Mouse (Mus musculus): Measurements from ENCODE around the gene Sugp2. TPM values are rescaled to one million over a fixed set of nuclear protein-coding genes. Genes with fewer than 3 reads are reported as not detected.

The Sugp2 gene
- total and polyA plus RNA-seq, 3 experiments: 10.0 to 23.6 (median 20.1) TPM

- Histone ChIP-seq H3K27me3 (replicated peaks) (no peaks in the 10 kb centered on the region), H3K9ac (ENCODE audit: insufficient read depth, low read depth) (peak within 1 kb of the TSS; percentile 92), H3K36me3 (replicated peaks in 1 of 2; ENCODE audit: control insufficient read depth in 1 of 2, insufficient read depth in 1 of 2, low read length in 1 of 2) (peaks cover 13 to 31% of the 10 kb centered on the region in 2 experiments), H3K9me3 (replicated peaks; ENCODE audit: low read length) (peaks cover 3% of the 10 kb centered on the region), H3K4me2 (ENCODE audit: insufficient read depth, low read depth, poor library complexity, severe bottlenecking) (peak within 1 kb of the TSS; percentile 48), H3K4me1 (ENCODE audit: control insufficient read depth in 1 of 2, insufficient read depth in 2 of 2) (peaks cover 8 to 20% of the 10 kb centered on the region in 2 experiments), H3K4me3 (replicated peaks in 1 of 3; ENCODE audit: low read depth in 2 of 3, low read length in 2 of 3, poor library complexity in 1 of 3) (peak within 1 kb of the TSS; percentile 74 to 96 (median 88)), H3K79me2 (replicated peaks; ENCODE audit: control insufficient read depth, extremely low read depth, insufficient read depth, poor library complexity, severe bottlenecking) (no peaks in the 10 kb centered on the region), H3K27ac (ENCODE audit: insufficient read depth, low read depth) (no peak within 1 kb of the TSS)
- dilution Hi-C loops (cut with MboI; ENCODE audit: extremely low pct_ligation_motif_present, extremely low pct_unique_long_range_greater_than_20kb, low sequenced_read_pairs): no loop called here
- in situ Hi-C loops (cut with MboI; ENCODE audit: low pct_ligation_motif_present, low pct_unique_long_range_greater_than_20kb, low sequenced_read_pairs): no loop called here
- DNase-seq (ENCODE audit: extremely low read depth): peak; percentile 94
- TF ChIP-seq ZNF384 (IDR thresholded peaks at IDR 0.05; ENCODE audit: low read depth, low read length) (no peak), ELF1 (IDR thresholded peaks at IDR 0.05; ENCODE audit: low read depth, low read length) (peak; percentile 80), KAT2A (IDR thresholded peaks at IDR 0.05; ENCODE audit: insufficient replicate concordance, low read length) (peak; percentile 54; the same call in 1 of the 2 replicates), CHD1 (IDR thresholded peaks at IDR 0.05; ENCODE audit: low read depth, low read length) (no peak), TBP (conservative IDR thresholded peaks at IDR 0.05; ENCODE audit: low read depth, low read length) (no peak), POLR2A (IDR thresholded peaks at IDR 0.05; ENCODE audit: low read depth, low read length) (peak; percentile 55; the same call in 1 of the 2 replicates), E2F4 (IDR thresholded peaks at IDR 0.05; ENCODE audit: insufficient replicate concordance, low read depth, low read length) (no peak), RAD21 (IDR thresholded peaks at IDR 0.05; ENCODE audit: low read depth, low read length) (no peak; the same call in 1 of the 2 replicates), JUND (conservative IDR thresholded peaks at IDR 0.05; ENCODE audit: low read depth, low read length) (no peak), MEF2A (IDR thresholded peaks at IDR 0.05; ENCODE audit: borderline replicate concordance, low read depth, low read length) (0 out of 2 replicates have a peak, but pooled peaks have one; percentile 11), CTCF (conservative IDR thresholded peaks at IDR 0.05 in 1 of 2, IDR thresholded peaks at IDR 0.05 in 1 of 2; ENCODE audit: low read depth in 2 of 2, low read length in 2 of 2) (peak in 1 of 2 experiments; percentile 81; a peak in 2 of 4 replicates), MAZ (IDR thresholded peaks at IDR 0.05; ENCODE audit: low read depth, low read length) (peak; percentile 99), NRF1 (IDR thresholded peaks at IDR 0.05; ENCODE audit: low read depth, low read length) (peak; percentile 61; the same call in 1 of the 2 replicates), JUN (IDR thresholded peaks at IDR 0.05; ENCODE audit: insufficient read depth, low read depth, low read length) (no peak), BHLHE40 (IDR thresholded peaks at IDR 0.05; ENCODE audit: low read depth, low read length) (no peak), IRF4 (IDR thresholded peaks at IDR 0.05; ENCODE audit: low read depth, low read length) (peak; percentile 49; the same call in 1 of the 2 replicates), CHD2 (IDR thresholded peaks at IDR 0.05; ENCODE audit: low read length) (peak; percentile 76), PAX5 (IDR thresholded peaks at IDR 0.05; ENCODE audit: low read length) (no peak), SIN3A (IDR thresholded peaks at IDR 0.05; ENCODE audit: low read length) (peak; percentile 19), UBTF (IDR thresholded peaks at IDR 0.05; ENCODE audit: low read depth, low read length) (peak; percentile 42; the same call in 1 of the 2 replicates), GABPA (IDR thresholded peaks at IDR 0.05; ENCODE audit: insufficient replicate concordance, low read depth, low read length) (no peak), MYC (IDR thresholded peaks at IDR 0.05; ENCODE audit: low read depth, low read length) (no peak), ETS1 (conservative IDR thresholded peaks at IDR 0.05; ENCODE audit: low read depth, low read length) (no peak), SMC3 (IDR thresholded peaks at IDR 0.05; ENCODE audit: low read depth, low read length) (peak; percentile 38; the same call in 1 of the 2 replicates), MAFK (IDR thresholded peaks at IDR 0.05; ENCODE audit: insufficient replicate concordance, low read length) (no peak), USF2 (conservative IDR thresholded peaks at IDR 0.05; ENCODE audit: low read depth, low read length) (no peak), ZC3H11A (IDR thresholded peaks at IDR 0.05; ENCODE audit: low read depth, low read length) (no peak), ZKSCAN1 (IDR thresholded peaks at IDR 0.05; ENCODE audit: borderline replicate concordance, low read depth, low read length) (no peak), MXI1 (IDR thresholded peaks at IDR 0.05; ENCODE audit: low read depth, low read length) (no peak), USF1 (IDR thresholded peaks at IDR 0.05; ENCODE audit: low read depth, low read length) (no peak), NELFE (IDR thresholded peaks at IDR 0.05; ENCODE audit: low read depth, low read length) (peak; percentile 37; the same call in 1 of the 2 replicates), ZMIZ1 (IDR thresholded peaks at IDR 0.05; ENCODE audit: low read depth, low read length) (no peak), TCF12 (IDR thresholded peaks at IDR 0.05; ENCODE audit: low read depth, low read length) (peak; percentile 72; the same call in 1 of the 2 replicates), HCFC1 (IDR thresholded peaks at IDR 0.05; ENCODE audit: low read depth, low read length) (peak; percentile 77), EP300 (IDR thresholded peaks at IDR 0.05; ENCODE audit: low read length) (no peak), POLR2AphosphoS2 (IDR thresholded peaks at IDR 0.05; ENCODE audit: low read depth, low read length) (no peak), RCOR1 (conservative IDR thresholded peaks at IDR 0.05; ENCODE audit: low read depth, low read length) (no peak), MAX (IDR thresholded peaks at IDR 0.05; ENCODE audit: low read length) (no peak)
These were observed 48.6 kb downstream of the Sugp2 start, which contains the start of gene Homer3 for GRCm38 (mm10) chr8:70282603-70283135. TSS of gene Homer3 (plus strand) at chr8:70282827.

All from CH12.LX (cell line).